Mouse (Mus musculus): Measurements from ENCODE around the gene Plekhg2. TPM values are rescaled to one million over a fixed set of nuclear protein-coding genes. Genes with fewer than 3 reads are reported as not detected.

The Plekhg2 gene
- polyA plus RNA-seq, 1 experiment from 2014 or later, result 15.9 TPM

GRCm38 (mm10) chr7:28311926-28312543 lies 60.4 kb downstream of the Plekhg2 start, which contains the start of gene Timm50:
Gene Timm50 (minus strand): TSS chr7:28312072.
- H3K27me3 ChIP-seq (ENCODE audit: control insufficient read depth, insufficient read depth, low read length), result no peaks in the 10 kb centered on the region
- peak within 1 kb of the TSS; percentile 82 for H3K9ac ChIP-seq (replicated peaks; ENCODE audit: low read depth, low read length)
- under 1% methylated on average over 43 of the region's 45 CpGs for WGBS
- H3K4me3 ChIP-seq (ENCODE audit: low read depth, low read length), result peak within 1 kb of the TSS; percentile 91
- H3K27ac ChIP-seq (ENCODE audit: low read depth, low read length), result peak within 1 kb of the TSS; percentile 75
- H3K4me2 ChIP-seq (ENCODE audit: low read depth, low read length), result peak within 1 kb of the TSS; percentile 91
- peaks cover 7% of the 10 kb centered on the region for H3K4me1 ChIP-seq (ENCODE audit: control insufficient read depth, insufficient read depth, low read length)
- H3K9me3 ChIP-seq (ENCODE audit: control insufficient read depth, low read length), result no peaks in the 10 kb centered on the region
- H3K36me3 ChIP-seq (ENCODE audit: control insufficient read depth, insufficient read depth, low read length), result peaks cover 48% of the 10 kb centered on the region
- peak; percentile 97 for ATAC-seq (ENCODE audit: low read depth)

- ATAC-seq (ENCODE audit: low read depth), result peak; percentile 65
- 4% methylated on average over 35 of the region's 35 CpGs for WGBS
- H3K27me3 ChIP-seq (ENCODE audit: control insufficient read depth, insufficient read depth, low read length), result no peaks in the 10 kb centered on the region
- peak overlapping the region; percentile 75 for H3K27ac ChIP-seq (ENCODE audit: low read depth, low read length)
- H3K36me3 ChIP-seq (ENCODE audit: control insufficient read depth, insufficient read depth, low read length), result peaks cover 48% of the 10 kb centered on the region
- peak overlapping the region; percentile 82 for H3K9ac ChIP-seq (replicated peaks; ENCODE audit: low read depth, low read length)
- H3K4me3 ChIP-seq (ENCODE audit: low read depth, low read length), result peak overlapping the region; percentile 91
- H3K4me1 ChIP-seq (ENCODE audit: control insufficient read depth, insufficient read depth, low read length), result peaks cover 7% of the 10 kb centered on the region
- H3K9me3 ChIP-seq (ENCODE audit: control insufficient read depth, low read length), result no peaks in the 10 kb centered on the region
- peak overlapping the region; percentile 91 for H3K4me2 ChIP-seq (ENCODE audit: low read depth, low read length)
These were observed 61.1 kb downstream of the Plekhg2 start for GRCm38 (mm10) chr7:28311151-28311925.

GRCm38 (mm10) chr7:28309737-28310136 lies 62.7 kb downstream of the Plekhg2 start:
- 30% methylated on average over 9 of the region's 9 CpGs for whole genome bisulfite sequencing
- no peak overlapping the region for H3K9ac ChIP-seq (replicated peaks; ENCODE audit: low read depth, low read length)
- H3K4me3 ChIP-seq (ENCODE audit: low read depth, low read length), result no peak overlapping the region
- H3K27me3 ChIP-seq (ENCODE audit: control insufficient read depth, insufficient read depth, low read length), result no peaks in the 10 kb centered on the region
- H3K4me2 ChIP-seq (ENCODE audit: low read depth, low read length), result no peak overlapping the region
- peaks cover 7% of the 10 kb centered on the region for H3K4me1 ChIP-seq (ENCODE audit: control insufficient read depth, insufficient read depth, low read length)
- H3K36me3 ChIP-seq (ENCODE audit: control insufficient read depth, insufficient read depth, low read length), result peaks cover 48% of the 10 kb centered on the region
- ATAC-seq (ENCODE audit: low read depth), result no peak
- no peaks in the 10 kb centered on the region for H3K9me3 ChIP-seq (ENCODE audit: control insufficient read depth, low read length)
- no peak overlapping the region for H3K27ac ChIP-seq (ENCODE audit: low read depth, low read length)

Other genes with a start within 250 kb of the Plekhg2 start
- gene 9530053A07Rik, start 243.1 kb downstream of the Plekhg2 start, polyA plus RNA-seq (2014; fragmentation: Nextera tagmentation; extraction: Ambion mirVana), result 0.08 and 0.15 TPM in 2 replicates
- gene Fbl, start 202.9 kb downstream of the Plekhg2 start, polyA plus RNA-seq (2014; fragmentation: Nextera tagmentation; extraction: Ambion mirVana), result 22.2 and 25.3 TPM in 2 replicates
- 13.6 and 13.9 TPM in 2 replicates for gene Dyrk1b, start 193.1 kb downstream of the Plekhg2 start, polyA plus RNA-seq (2014; fragmentation: Nextera tagmentation; extraction: Ambion mirVana)
- gene Eid2, start 104.7 kb downstream of the Plekhg2 start, polyA plus RNA-seq (2014; fragmentation: Nextera tagmentation; extraction: Ambion mirVana), result 7.8 and 7.9 TPM in 2 replicates
- 33.5 and 33.9 TPM in 2 replicates for gene Eid2b, start 94.9 kb downstream of the Plekhg2 start, polyA plus RNA-seq (2014; fragmentation: Nextera tagmentation; extraction: Ambion mirVana)
- gene Selenov, start 81.4 kb downstream of the Plekhg2 start, polyA plus RNA-seq (2014; fragmentation: Nextera tagmentation; extraction: Ambion mirVana), result 0.70 and 1.5 TPM in 2 replicates
- 21.2 and 21.8 TPM in 2 replicates for gene Dll3, start 70.4 kb downstream of the Plekhg2 start, polyA plus RNA-seq (2014; fragmentation: Nextera tagmentation; extraction: Ambion mirVana)
- 132 and 139 TPM in 2 replicates for gene Timm50, start 60.5 kb downstream of the Plekhg2 start, polyA plus RNA-seq (2014; fragmentation: Nextera tagmentation; extraction: Ambion mirVana)
- gene Supt5, start 33.9 kb downstream of the Plekhg2 start, polyA plus RNA-seq (2014; fragmentation: Nextera tagmentation; extraction: Ambion mirVana), result 77.1 and 87.1 TPM in 2 replicates
- 498 and 551 TPM in 2 replicates for gene Rps16, start 21.9 kb downstream of the Plekhg2 start, polyA plus RNA-seq (2014; fragmentation: Nextera tagmentation; extraction: Ambion mirVana)
- gene Zfp36, start 7.7 kb upstream of the Plekhg2 start, polyA plus RNA-seq (2014; fragmentation: Nextera tagmentation; extraction: Ambion mirVana), result 2.6 and 3.7 TPM in 2 replicates
- 38.3 and 42.2 TPM in 2 replicates for gene Med29, start 20.1 kb upstream of the Plekhg2 start, polyA plus RNA-seq (2014; fragmentation: Nextera tagmentation; extraction: Ambion mirVana)
- 81.9 and 87.2 TPM in 2 replicates for gene Paf1, start 20.4 kb upstream of the Plekhg2 start, polyA plus RNA-seq (2014; fragmentation: Nextera tagmentation; extraction: Ambion mirVana)
- 1.8 and 3.9 TPM in 2 replicates for gene Gmfg, start 64.8 kb upstream of the Plekhg2 start, polyA plus RNA-seq (2014; fragmentation: Nextera tagmentation; extraction: Ambion mirVana)
- gene Lrfn1, start 79.4 kb upstream of the Plekhg2 start, polyA plus RNA-seq (2014; fragmentation: Nextera tagmentation; extraction: Ambion mirVana), result 18.8 and 23.4 TPM in 2 replicates
- not detected in 2 replicates for gene Ifnl2, start 137.9 kb upstream of the Plekhg2 start, polyA plus RNA-seq (2014; fragmentation: Nextera tagmentation; extraction: Ambion mirVana)
- gene Ifnl3, start 150.2 kb upstream of the Plekhg2 start, polyA plus RNA-seq (2014; fragmentation: Nextera tagmentation; extraction: Ambion mirVana), result not detected in 2 replicates
- gene Sycn, start 168.3 kb upstream of the Plekhg2 start, polyA plus RNA-seq (2014; fragmentation: Nextera tagmentation; extraction: Ambion mirVana), result not detected in 2 replicates
- 0.17 TPM in 1 of 2 replicates, not detected in the other for gene Nccrp1, start 174.7 kb upstream of the Plekhg2 start, polyA plus RNA-seq (2014; fragmentation: Nextera tagmentation; extraction: Ambion mirVana)
- 24.3 and 25.1 TPM in 2 replicates for gene Samd4b, start 225.5 kb upstream of the Plekhg2 start, polyA plus RNA-seq (2014; fragmentation: Nextera tagmentation; extraction: Ambion mirVana)
- gene Pak4, start 225.6 kb upstream of the Plekhg2 start, polyA plus RNA-seq (2014; fragmentation: Nextera tagmentation; extraction: Ambion mirVana), result 10.6 and 15.5 TPM in 2 replicates

Data from neural tube, embryonic 14.5 days (tissue).